20 mouse cellular contexts compared by ENCODE assay signal in genomic region chr16:87220201-87220600, GRCm38 (mm10).
DNase-seq lines count a peak whose midpoint lies in the region; ATAC-seq lines count a peak whose summit lies in the region.
"Had no signal": no experiment of that assay in that cellular context is flagged by ENCODE, and none has a peak within 500 bp of the region (broad histone marks: within the 10 kb centered on the region; RNA-seq: fewer than 3 reads in every experiment).

No protein-coding gene starts in this region.

- H3K9me3 ChIP-seq in heart, embryonic 16.5 days (replicated peaks; ENCODE audit: control insufficient read depth, low read length) = no peaks in the 10 kb centered on the region
- no peaks in the 10 kb centered on the region for H3K9me3 ChIP-seq in kidney, embryonic 14.5 days (ENCODE audit: control insufficient read depth, low read length)
- H3K9me3 ChIP-seq in kidney, embryonic 16.5 days (ENCODE audit: low read length) = no peaks in the 10 kb centered on the region
- H3K9me3 ChIP-seq in limb, embryonic 13.5 days = no peaks in the 10 kb centered on the region
- H3K9me3 ChIP-seq: embryonic facial prominence, embryonic 10.5 days; forebrain, embryonic 13.5 days; heart, embryonic 15.5 days had no signal

- no peak overlapping the region for H3K27ac ChIP-seq in heart, embryonic 16.5 days (ENCODE audit: low read length)
- no peak overlapping the region for H3K27ac ChIP-seq in kidney, embryonic 14.5 days (ENCODE audit: low read depth, low read length)
- no peak overlapping the region for H3K27ac ChIP-seq in kidney, embryonic 16.5 days (ENCODE audit: low read length)
- H3K27ac ChIP-seq in limb, embryonic 13.5 days = 0 out of 2 replicates have a peak overlapping the region, but pooled peaks have one; percentile 12
- H3K27ac ChIP-seq: embryonic facial prominence, embryonic 10.5 days; forebrain, embryonic 13.5 days; heart, adult 2 months; heart, embryonic 15.5 days had no signal

- ATAC-seq in heart, embryonic 16.5 days (replicated peaks; ENCODE audit: extremely low read depth, insufficient read depth, low FRiP score) = peak; percentile 63
- no peak for ATAC-seq in kidney, embryonic 14.5 days (ENCODE audit: low FRiP score, low TSS enrichment)
- ATAC-seq in kidney, embryonic 16.5 days (ENCODE audit: low FRiP score, low TSS enrichment) = peak; percentile 23; the same call in 1 of the 2 replicates
- ATAC-seq in limb, embryonic 13.5 days (ENCODE audit: low FRiP score, low read depth) = peak; percentile 81
- ATAC-seq: activated CD4-positive, CD25-positive, alpha-beta regulatory T cell, adult 4 months; forebrain, embryonic 13.5 days; forebrain, postnatal 0 days had no signal

- no peak overlapping the region for H3K9ac ChIP-seq in heart, embryonic 16.5 days (ENCODE audit: low read length)
- no peak overlapping the region for H3K9ac ChIP-seq in kidney, embryonic 14.5 days (ENCODE audit: low read depth, low read length)
- H3K9ac ChIP-seq in kidney, embryonic 16.5 days (replicated peaks; ENCODE audit: low read length) = no peak overlapping the region
- H3K9ac ChIP-seq in limb, embryonic 13.5 days = no peak overlapping the region
- H3K9ac ChIP-seq: forebrain, embryonic 13.5 days; forebrain, postnatal 0 days; heart, embryonic 15.5 days had no signal

- no peaks in the 10 kb centered on the region for H3K27me3 ChIP-seq in heart, embryonic 16.5 days (ENCODE audit: control insufficient read depth, insufficient read depth, low read length)
- no peaks in the 10 kb centered on the region for H3K27me3 ChIP-seq in kidney, embryonic 14.5 days (ENCODE audit: control insufficient read depth, insufficient read depth, low read length)
- H3K27me3 ChIP-seq in kidney, embryonic 16.5 days (ENCODE audit: insufficient read depth, low read length) = no peaks in the 10 kb centered on the region
- no peaks in the 10 kb centered on the region for H3K27me3 ChIP-seq in limb, embryonic 13.5 days
- H3K27me3 ChIP-seq: forebrain, embryonic 13.5 days had no signal

- no peak overlapping the region for H3K4me2 ChIP-seq in heart, embryonic 16.5 days (ENCODE audit: low read depth, low read length)
- H3K4me2 ChIP-seq in kidney, embryonic 14.5 days (replicated peaks; ENCODE audit: low read depth, low read length) = no peak overlapping the region
- H3K4me2 ChIP-seq in kidney, embryonic 16.5 days (replicated peaks; ENCODE audit: low read depth, low read length) = no peak overlapping the region
- no peak overlapping the region for H3K4me2 ChIP-seq in limb, embryonic 13.5 days (replicated peaks)
- H3K4me2 ChIP-seq: forebrain, embryonic 13.5 days; heart, embryonic 11.5 days; heart, embryonic 15.5 days had no signal

- intact Hi-C loops in heart, postnatal 14 days (cut with DNase I) = no loop called here

- peaks cover 4% of the 10 kb centered on the region; the same call in 1 of the 2 replicates for H3K4me1 ChIP-seq in heart, embryonic 16.5 days (ENCODE audit: control insufficient read depth, insufficient read depth, low read length)
- H3K4me1 ChIP-seq in kidney, embryonic 14.5 days (ENCODE audit: control insufficient read depth, insufficient read depth, low read length) = no peaks in the 10 kb centered on the region
- no peaks in the 10 kb centered on the region for H3K4me1 ChIP-seq in kidney, embryonic 16.5 days (ENCODE audit: insufficient read depth, low read length)
- H3K4me1 ChIP-seq in limb, embryonic 13.5 days = peaks cover 9% of the 10 kb centered on the region; the same call in 1 of the 2 replicates
- H3K4me1 ChIP-seq: embryonic facial prominence, embryonic 10.5 days; forebrain, embryonic 13.5 days had no signal

- DNase-seq in heart, postnatal 14 days = no peak
- peak; percentile 81 for DNase-seq in kidney, adult 9 months
- DNase-seq in urinary bladder, postnatal 36 days (ENCODE audit: low spot score in 2 of 2) = no peak
- no peak for DNase-seq in lung, postnatal 25 days (ENCODE audit: low spot score)
- DNase-seq: adrenal gland, postnatal 14 days; cerebellum, adult 18-20 months; cerebellum, postnatal 10 days; forebrain, postnatal 0 days; gastrocnemius, postnatal 14 days; heart, adult 2 months; heart, postnatal 36 days had no signal

- H3K4me3 ChIP-seq in heart, embryonic 16.5 days (ENCODE audit: low read length) = no peak overlapping the region
- no peak overlapping the region for H3K4me3 ChIP-seq in kidney, embryonic 14.5 days (ENCODE audit: low read length)
- no peak overlapping the region for H3K4me3 ChIP-seq in kidney, embryonic 16.5 days (ENCODE audit: low read length)
- no peak overlapping the region for H3K4me3 ChIP-seq in limb, embryonic 13.5 days
- H3K4me3 ChIP-seq: embryonic facial prominence, embryonic 10.5 days; forebrain, embryonic 13.5 days; heart, adult 2 months; heart, embryonic 15.5 days had no signal

- H3K36me3 ChIP-seq in heart, embryonic 16.5 days (ENCODE audit: control insufficient read depth, insufficient read depth) = no peaks in the 10 kb centered on the region
- no peaks in the 10 kb centered on the region for H3K36me3 ChIP-seq in kidney, embryonic 14.5 days (ENCODE audit: control insufficient read depth, insufficient read depth, low read length)
- no peaks in the 10 kb centered on the region for H3K36me3 ChIP-seq in kidney, embryonic 16.5 days (ENCODE audit: insufficient read depth, low read length)
- no peaks in the 10 kb centered on the region for H3K36me3 ChIP-seq in limb, embryonic 13.5 days
- H3K36me3 ChIP-seq: embryonic facial prominence, embryonic 10.5 days; heart, embryonic 15.5 days had no signal

- 26% methylated on average over 4 of the region's 4 CpGs for WGBS in heart, embryonic 16.5 days
- 74% methylated on average over 4 of the region's 4 CpGs for WGBS in kidney, embryonic 14.5 days
- 55% methylated on average over 4 of the region's 4 CpGs for WGBS in kidney, embryonic 16.5 days
- 34% methylated on average over 4 of the region's 4 CpGs for WGBS in limb, embryonic 13.5 days
